Mouse (Mus musculus) MEL (cell line): ENCODE measurements around the gene Ifitm10. TPM values are rescaled to one million over a fixed set of nuclear protein-coding genes. Genes with fewer than 3 reads are reported as not detected.

ENCODE experiments used
- DNase-seq: peaks from one replicate; pipeline ENCODE4 v3.0.0; 2011; ENCODE audit warnings: low read depth, low spot score
- H3K27ac ChIP-seq: 2 replicates; pipeline ENCODE4 v1.5.1; 2012; ENCODE audit warnings: low read depth, mild to moderate bottlenecking, control low read depth, low read length, moderate library complexity; ENCODE audit not compliant: control insufficient read depth
- H3K27me3 ChIP-seq, 2 experiments: fragments of 150-350 bp in 1 of 2; sonication (generic) in 1 of 2; 2 replicates each; pipeline ENCODE4 v1.6.1; 2012; ENCODE audit warnings: low read length in 2 of 2, mild to moderate bottlenecking in 2 of 2, improper control_type of control experiment in 1 of 2, moderate library complexity in 1 of 2; ENCODE audit not compliant: insufficient read depth in 2 of 2, control insufficient read depth in 1 of 2
- H3K36me3 ChIP-seq, 2 experiments: 2 replicates each; pipeline ENCODE4 v1.6.1; 2012 to 2014; ENCODE audit warnings: low read length in 2 of 2, improper control_type of control experiment in 1 of 2, inconsistent platforms in 1 of 2, mild to moderate bottlenecking in 1 of 2; ENCODE audit not compliant: insufficient read depth in 2 of 2, control insufficient read depth in 1 of 2
- H3K4me1 ChIP-seq, 2 experiments: fragments of 150-350 bp in 1 of 2; sonication (generic) in 1 of 2; 2 replicates each; pipeline ENCODE4 v1.6.1; 2012; ENCODE audit warnings: low read length in 2 of 2, improper control_type of control experiment in 1 of 2, mild to moderate bottlenecking in 1 of 2; ENCODE audit not compliant: insufficient read depth in 2 of 2, control insufficient read depth in 1 of 2
- H3K4me3 ChIP-seq, 2 experiments: fragments of 150-350 bp in 1 of 2; sonication (generic) in 1 of 2; 2 replicates each; pipeline ENCODE4 v1.5.1; 2012; ENCODE audit warnings: low read depth in 2 of 2, low read length in 2 of 2, mild to moderate bottlenecking in 2 of 2, moderate library complexity in 2 of 2, control low read depth in 1 of 2, improper control_type of control experiment in 1 of 2; ENCODE audit not compliant: control insufficient read depth in 1 of 2, insufficient read depth in 1 of 2
- H3K79me2 ChIP-seq: 2 replicates; pipeline ENCODE4 v1.6.1; 2012; ENCODE audit warnings: mild to moderate bottlenecking, low read length, moderate library complexity; ENCODE audit not compliant: control insufficient read depth, poor library complexity, insufficient read depth
- H3K9ac ChIP-seq: 2 replicates; pipeline ENCODE4 v1.6.1; 2012; ENCODE audit warnings: low read depth, mild to moderate bottlenecking, control low read depth, low read length, moderate library complexity; ENCODE audit not compliant: control insufficient read depth, poor library complexity, severe bottlenecking
- H3K9me3 ChIP-seq: fragments of 150-350 bp; sonication (generic); replicated peaks from 2 replicates; pipeline ENCODE4 v1.6.1; 2012; ENCODE audit warnings: mild to moderate bottlenecking, low read length, improper control_type of control experiment, moderate library complexity; ENCODE audit not compliant: insufficient read depth
- BHLHE40 ChIP-seq: IDR thresholded peaks from 2 replicates; pipeline ENCODE4 v1.6.1; 2012; ENCODE audit warnings: low read depth, mild to moderate bottlenecking, inconsistent platforms, low read length, improper control_type of control experiment, borderline replicate concordance
- CHD1 ChIP-seq: IDR thresholded peaks from 2 replicates; pipeline ENCODE4 v1.6.1; 2012; ENCODE audit warnings: low read depth, mild to moderate bottlenecking, inconsistent platforms, low read length, improper control_type of control experiment
- CHD2 ChIP-seq: IDR thresholded peaks from 2 replicates; pipeline ENCODE4 v1.6.1; 2011; ENCODE audit warnings: low read length, improper control_type of control experiment
- CTCF ChIP-seq, 3 experiments: IDR thresholded peaks in 2 of 3; conservative IDR thresholded peaks in 1 of 3; 2 replicates each; pipeline ENCODE4 v1.5.1; 2011 to 2012; ENCODE audit warnings: low read length in 3 of 3, low read depth in 2 of 3, mild to moderate bottlenecking in 2 of 3, improper control_type of control experiment in 1 of 3, inconsistent platforms in 1 of 3, mixed read lengths in 1 of 3, moderate library complexity in 1 of 3; ENCODE audit not compliant: control insufficient read depth in 1 of 3, insufficient read depth in 1 of 3, poor library complexity in 1 of 3, severe bottlenecking in 1 of 3
- E2F4 ChIP-seq: IDR thresholded peaks from 2 replicates; pipeline ENCODE4 v1.6.1; 2011; ENCODE audit warnings: low read depth, low read length, improper control_type of control experiment, borderline replicate concordance
- ELF1 ChIP-seq: IDR thresholded peaks from 2 replicates; pipeline ENCODE4 v1.6.1; 2014; ENCODE audit warnings: low read depth, mild to moderate bottlenecking, inconsistent platforms, low read length, improper control_type of control experiment, moderate library complexity
- EP300 ChIP-seq, 2 experiments: IDR thresholded peaks; 2 replicates each; pipeline ENCODE4 v1.6.1; 2011; ENCODE audit warnings: improper control_type of control experiment in 2 of 2, low read length in 2 of 2, low read depth in 1 of 2, mild to moderate bottlenecking in 1 of 2
- ETS1 ChIP-seq: IDR thresholded peaks from 2 replicates; pipeline ENCODE4 v1.6.1; 2012; ENCODE audit warnings: low read depth, mild to moderate bottlenecking, inconsistent platforms, low read length, improper control_type of control experiment, moderate library complexity
- GABPA ChIP-seq: IDR thresholded peaks from 2 replicates; pipeline ENCODE4 v1.6.1; 2012; ENCODE audit warnings: low read depth, mild to moderate bottlenecking, inconsistent platforms, low read length, improper control_type of control experiment, moderate library complexity
- GATA1 ChIP-seq: IDR thresholded peaks from 2 replicates; pipeline ENCODE4 v1.6.1; 2011; ENCODE audit warnings: low read depth, low read length, improper control_type of control experiment
- HCFC1 ChIP-seq: IDR thresholded peaks from 2 replicates; pipeline ENCODE4 v1.6.1; 2012; ENCODE audit warnings: low read depth, mild to moderate bottlenecking, inconsistent platforms, low read length, improper control_type of control experiment, moderate library complexity
- KAT2A ChIP-seq: conservative IDR thresholded peaks from 2 replicates; pipeline ENCODE4 v1.6.1; 2012; ENCODE audit warnings: low read depth, low read length, improper control_type of control experiment, inconsistent platforms
- MAFK ChIP-seq: IDR thresholded peaks from 2 replicates; pipeline ENCODE4 v1.6.1; 2011; ENCODE audit warnings: low read depth, mild to moderate bottlenecking, low read length, improper control_type of control experiment, borderline replicate concordance
- MAX ChIP-seq: IDR thresholded peaks from 2 replicates; pipeline ENCODE4 v1.6.1; 2011; ENCODE audit warnings: low read length, improper control_type of control experiment
- MEF2A ChIP-seq: IDR thresholded peaks from 2 replicates; pipeline ENCODE4 v1.6.1; 2014; ENCODE audit warnings: low read depth, mild to moderate bottlenecking, inconsistent platforms, low read length, improper control_type of control experiment; ENCODE audit not compliant: poor library complexity, insufficient replicate concordance, severe bottlenecking; ENCODE audit errors: extremely low read depth
- MXI1 ChIP-seq: IDR thresholded peaks from 2 replicates; pipeline ENCODE4 v1.6.1; 2011; ENCODE audit warnings: mild to moderate bottlenecking, low read depth, low read length, improper control_type of control experiment
- MYB ChIP-seq: IDR thresholded peaks from 2 replicates; pipeline ENCODE4 v1.6.1; 2011; ENCODE audit warnings: mild to moderate bottlenecking, low read depth, low read length, improper control_type of control experiment
- MYC ChIP-seq: IDR thresholded peaks from 2 replicates; pipeline ENCODE4 v1.6.1; 2011; ENCODE audit warnings: low read depth, mild to moderate bottlenecking, low read length, improper control_type of control experiment, moderate library complexity
- NELFE ChIP-seq: IDR thresholded peaks from 2 replicates; pipeline ENCODE4 v1.6.1; 2011; ENCODE audit warnings: low read depth, low read length, improper control_type of control experiment
- NRF1 ChIP-seq: IDR thresholded peaks from 2 replicates; pipeline ENCODE4 v1.6.1; 2014; ENCODE audit warnings: low read depth, mild to moderate bottlenecking, inconsistent platforms, low read length, improper control_type of control experiment, moderate library complexity; ENCODE audit not compliant: poor library complexity, insufficient read depth, severe bottlenecking
- POLR2A ChIP-seq, 2 experiments: IDR thresholded peaks; 2 replicates each; pipeline ENCODE4 v1.6.1; 2011 to 2012; ENCODE audit warnings: low read length in 2 of 2, mild to moderate bottlenecking in 2 of 2, control low read depth in 1 of 2, improper control_type of control experiment in 1 of 2, low read depth in 1 of 2, moderate library complexity in 1 of 2; ENCODE audit not compliant: control insufficient read depth in 1 of 2, insufficient read depth in 1 of 2, poor library complexity in 1 of 2
- POLR2AphosphoS2 ChIP-seq: IDR thresholded peaks from 2 replicates; pipeline ENCODE4 v1.6.1; 2011; ENCODE audit warnings: low read length, improper control_type of control experiment
- POLR2AphosphoS5 ChIP-seq: IDR thresholded peaks from 2 replicates; pipeline ENCODE4 v1.6.1; 2012; ENCODE audit warnings: low read depth, borderline replicate concordance, mild to moderate bottlenecking, inconsistent platforms, low read length, moderate library complexity, mixed read lengths
- RAD21 ChIP-seq: IDR thresholded peaks from 2 replicates; pipeline ENCODE4 v1.6.1; 2011; ENCODE audit warnings: mild to moderate bottlenecking, low read depth, low read length, improper control_type of control experiment
- RCOR1 ChIP-seq: IDR thresholded peaks from 2 replicates; pipeline ENCODE4 v1.6.1; 2012; ENCODE audit warnings: low read depth, mild to moderate bottlenecking, inconsistent platforms, low read length, improper control_type of control experiment
- SIN3A ChIP-seq: IDR thresholded peaks from 2 replicates; pipeline ENCODE4 v1.6.1; 2012; ENCODE audit warnings: low read length, improper control_type of control experiment, inconsistent platforms
- SMC3 ChIP-seq: IDR thresholded peaks from 2 replicates; pipeline ENCODE4 v1.6.1; 2011; ENCODE audit warnings: low read depth, low read length, improper control_type of control experiment
- TAL1 ChIP-seq: IDR thresholded peaks from 2 replicates; pipeline ENCODE4 v1.6.1; 2012; ENCODE audit warnings: mild to moderate bottlenecking, inconsistent platforms, low read length, moderate library complexity, mixed read lengths
- TBP ChIP-seq: IDR thresholded peaks from 2 replicates; pipeline ENCODE4 v1.8.0; 2011; ENCODE audit warnings: low read depth, low read length, improper control_type of control experiment
- TCF12 ChIP-seq: IDR thresholded peaks from 2 replicates; pipeline ENCODE4 v1.6.1; 2014; ENCODE audit warnings: low read depth, mild to moderate bottlenecking, inconsistent platforms, low read length, improper control_type of control experiment, moderate library complexity
- UBTF ChIP-seq: IDR thresholded peaks from 2 replicates; pipeline ENCODE4 v1.6.1; 2012; ENCODE audit warnings: low read depth, mild to moderate bottlenecking, inconsistent platforms, low read length, improper control_type of control experiment, moderate library complexity, borderline replicate concordance; ENCODE audit not compliant: insufficient read depth
- USF1 ChIP-seq: IDR thresholded peaks from 2 replicates; pipeline ENCODE4 v1.6.1; 2014; ENCODE audit warnings: low read depth, mild to moderate bottlenecking, inconsistent platforms, low read length, improper control_type of control experiment, moderate library complexity
- USF2 ChIP-seq, 2 experiments: IDR thresholded peaks; 2 replicates each; pipeline ENCODE4 v1.6.1; 2011 to 2012; ENCODE audit warnings: improper control_type of control experiment in 2 of 2, low read length in 2 of 2, borderline replicate concordance in 1 of 2, inconsistent platforms in 1 of 2, low read depth in 1 of 2, mild to moderate bottlenecking in 1 of 2; ENCODE audit not compliant: insufficient read depth in 1 of 2
- ZC3H11A ChIP-seq: IDR thresholded peaks from 2 replicates; pipeline ENCODE4 v1.6.1; 2012; ENCODE audit warnings: low read depth, mild to moderate bottlenecking, inconsistent platforms, low read length, improper control_type of control experiment
- ZKSCAN1 ChIP-seq: IDR thresholded peaks from 2 replicates; pipeline ENCODE4 v1.6.1; 2012; ENCODE audit warnings: low read depth, mild to moderate bottlenecking, inconsistent platforms, low read length, improper control_type of control experiment, moderate library complexity
- ZMIZ1 ChIP-seq: IDR thresholded peaks from 2 replicates; pipeline ENCODE4 v1.6.1; 2012; ENCODE audit warnings: low read depth, mild to moderate bottlenecking, inconsistent platforms, low read length, improper control_type of control experiment, moderate library complexity
- ZNF384 ChIP-seq: IDR thresholded peaks from 2 replicates; pipeline ENCODE4 v1.6.1; 2012; ENCODE audit warnings: low read depth, mild to moderate bottlenecking, inconsistent platforms, low read length, improper control_type of control experiment
- polyA plus RNA-seq, 2 experiments: library from polyadenylated mRNA; stranded (reverse) in 1 of 2; unstranded in 1 of 2; fragments of >175 nt in 1 of 2; fragments of >200 nt in 1 of 2; gene quantifications; 2 replicates each; pipeline versions ENCODE4 v1.2.1 to v1.2.4; 2012; ENCODE audit warnings: low replicate concordance in 2 of 2, low read depth in 1 of 2; ENCODE audit not compliant: insufficient read length in 2 of 2, insufficient read depth in 1 of 2, missing spikeins in 1 of 2
- total RNA-seq: library from RNA; depleted of rRNA; stranded (reverse); fragments of 300-350 nt; gene quantifications from 2 replicates; pipeline ENCODE4 v1.2.3, GENCODE M21; 2012

Ifitm10 gene
- total and polyA plus RNA-seq, 3 experiments, result 0.21 TPM; not detected in 2

- peak overlapping the region; percentile 47 for H3K9ac ChIP-seq
- peak overlapping the region in 1 of 2 experiments; percentile 12; a peak in 1 of 4 replicates for H3K4me3 ChIP-seq
- peaks cover 34 to 36% of the 10 kb centered on the region in 2 experiments for H3K4me1 ChIP-seq
- H3K79me2 ChIP-seq, result no peaks in the 10 kb centered on the region
- peak; percentile 82 for DNase-seq
- H3K36me3 ChIP-seq, result peaks cover 0 to 36% of the 10 kb centered on the region in 2 experiments; a peak in 2 of 4 replicates
- no peaks in the 10 kb centered on the region for H3K9me3 ChIP-seq
- H3K27me3 ChIP-seq, result no peaks in the 10 kb centered on the region; a peak in 1 of 4 replicates
- H3K27ac ChIP-seq, result peak overlapping the region; percentile 75
- TF ChIP-seq MYB (no peak), EP300 (IDR thresholded peaks at IDR 0.05; ENCODE audit: low read depth in 1 of 2, low read length in 2 of 2) (peak; percentile 34 to 61; a peak in 3 of 4 replicates), POLR2AphosphoS2 (no peak), ZKSCAN1 (no peak), NELFE (no peak; the same call in 1 of the 2 replicates), ZMIZ1 (no peak), BHLHE40 (peak; percentile 99), ZC3H11A (no peak), POLR2AphosphoS5 (no peak), SIN3A (peak; percentile 91), ETS1 (peak; percentile 83), GABPA (no peak), CHD2 (no peak), HCFC1 (peak; percentile 30; the same call in 1 of the 2 replicates), KAT2A (no peak), MXI1 (peak; percentile 94), GATA1 (peak; percentile 45; the same call in 1 of the 2 replicates), TAL1 (peak; percentile 60), RAD21 (no peak), TBP (0 out of 2 replicates have a peak, but pooled peaks have one; percentile 21), MEF2A (no peak), CHD1 (no peak), RCOR1 (no peak), MYC (peak; percentile 89), USF2 (IDR thresholded peaks at IDR 0.05; ENCODE audit: borderline replicate concordance in 1 of 2, insufficient read depth in 1 of 2, low read depth in 1 of 2, low read length in 2 of 2) (peak in 1 of 2 experiments; percentile 56; a peak in 1 of 4 replicates), MAX (peak; percentile 93), CTCF (IDR thresholded peaks at IDR 0.05 in 2 of 3, conservative IDR thresholded peaks at IDR 0.05 in 1 of 3; ENCODE audit: control insufficient read depth in 1 of 3, insufficient read depth in 1 of 3, low read depth in 2 of 3, low read length in 3 of 3, poor library complexity in 1 of 3, severe bottlenecking in 1 of 3) (no peak), MAFK (no peak), TCF12 (peak; percentile 86), ZNF384 (no peak), E2F4 (no peak), NRF1 (no peak), SMC3 (no peak), USF1 (peak; percentile 92), POLR2A (IDR thresholded peaks at IDR 0.05; ENCODE audit: control insufficient read depth in 1 of 2, insufficient read depth in 1 of 2, low read depth in 1 of 2, low read length in 2 of 2, poor library complexity in 1 of 2) (peak in 1 of 2 experiments; percentile 31; a peak in 1 of 4 replicates), ELF1 (peak; percentile 84), UBTF (no peak)
Measured at GRCm38 (mm10) chr7:142353854-142354253, 19.7 kb downstream of the Ifitm10 start.
